In the genomic region with DNA sequence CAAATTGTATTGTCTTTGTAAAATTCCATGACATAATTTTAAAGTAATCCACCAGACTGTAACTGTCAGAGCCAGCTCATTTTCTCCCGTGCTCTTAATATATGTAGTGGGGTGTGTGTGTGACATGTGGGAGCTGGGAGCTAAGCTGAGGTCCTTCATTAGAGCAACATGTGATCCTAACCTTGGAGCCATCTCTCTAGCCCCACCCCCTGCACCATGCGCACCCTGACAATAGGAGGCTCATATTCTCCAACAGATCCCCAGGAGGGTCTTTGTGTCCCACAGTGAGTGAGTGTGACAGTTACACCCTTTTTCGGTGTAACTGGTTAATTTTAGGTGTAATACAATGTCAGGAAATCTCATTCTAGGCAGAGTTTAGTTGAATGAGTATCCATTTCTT, we compare ENCODE assay signal across 19 mouse cellular contexts. TPM values are rescaled to one million over a fixed set of nuclear protein-coding genes. Genes with fewer than 3 reads are reported as not detected.
A peak's percentile ranks its signal among the peaks of the same experiment; 100 is the strongest.
DNase-seq lines count a peak whose midpoint lies in the region; ATAC-seq and TF ChIP-seq lines count a peak whose summit lies in the region.
"Had no signal": no experiment of that assay in that cellular context is flagged by ENCODE, and none has a peak within 500 bp of the region (broad histone marks: within the 10 kb centered on the region; RNA-seq: fewer than 3 reads in every experiment).

No protein-coding gene starts in this region.

- no peak overlapping the region for H3K4me2 ChIP-seq in hindbrain, postnatal 0 days (ENCODE audit: low read depth, low read length)
- no peak overlapping the region for H3K4me2 ChIP-seq in midbrain, embryonic 16.5 days (ENCODE audit: low read length)
- H3K4me2 ChIP-seq in midbrain, embryonic 14.5 days (ENCODE audit: low read length), result no peak overlapping the region
- H3K4me2 ChIP-seq: heart, embryonic 13.5 days had no signal

- no peak overlapping the region for H3K9ac ChIP-seq in hindbrain, postnatal 0 days (replicated peaks; ENCODE audit: low read length)
- H3K9ac ChIP-seq in midbrain, embryonic 16.5 days (ENCODE audit: low read depth, low read length), result no peak overlapping the region
- H3K9ac ChIP-seq in midbrain, embryonic 14.5 days (replicated peaks; ENCODE audit: low read length), result no peak overlapping the region
- H3K9ac ChIP-seq: forebrain, postnatal 0 days; heart, embryonic 13.5 days had no signal

- H3K27ac ChIP-seq in gastrocnemius, adult 2 months, result peak overlapping the region; percentile 24; the same call in 1 of the 2 replicates
- no peak overlapping the region for H3K27ac ChIP-seq in hindbrain, postnatal 0 days
- no peak overlapping the region for H3K27ac ChIP-seq in hindbrain, embryonic 10.5 days
- no peak overlapping the region for H3K27ac ChIP-seq in midbrain, embryonic 16.5 days (ENCODE audit: low read length)
- H3K27ac ChIP-seq in midbrain, embryonic 14.5 days (replicated peaks; ENCODE audit: low read depth, low read length), result no peak overlapping the region
- H3K27ac ChIP-seq: heart, embryonic 13.5 days had no signal

- DNase-seq in gastrocnemius, adult 2 months, result no peak
- DNase-seq in gastrocnemius, postnatal 10 days, result no peak
- DNase-seq in hindbrain, postnatal 0 days (ENCODE audit: low spot score), result no peak
- DNase-seq in hindbrain, embryonic 10.5 days (ENCODE audit: low spot score), result no peak
- no peak for DNase-seq in midbrain, embryonic 14.5 days
- no peak for DNase-seq in adrenal gland, postnatal 25 days
- DNase-seq: adrenal gland, adult 2 months; adrenal gland, postnatal 36 days; cerebellum, adult 2 months; cerebellum, postnatal 10 days; forebrain, postnatal 0 days; gastrocnemius, postnatal 36 days; heart, adult 11 months; heart, postnatal 36 days had no signal

- ATAC-seq in hindbrain, postnatal 0 days, result 0 out of 2 replicates have a peak, but pooled peaks have one; percentile 53
- 0 out of 2 replicates have a peak, but pooled peaks have one; percentile 42 for ATAC-seq in midbrain, embryonic 16.5 days
- ATAC-seq in midbrain, embryonic 14.5 days (ENCODE audit: low FRiP score, low TSS enrichment), result no peak
- ATAC-seq: forebrain, postnatal 0 days; intestine, embryonic 16.5 days; Patski had no signal

- H3K27me3 ChIP-seq in hindbrain, postnatal 0 days (ENCODE audit: insufficient read depth, low read length), result no peaks in the 10 kb centered on the region
- no peaks in the 10 kb centered on the region for H3K27me3 ChIP-seq in hindbrain, embryonic 10.5 days (ENCODE audit: insufficient read depth, poor library complexity, severe bottlenecking)
- H3K27me3 ChIP-seq in midbrain, embryonic 16.5 days (ENCODE audit: control insufficient read depth, insufficient read depth, low read depth, low read length), result no peaks in the 10 kb centered on the region
- H3K27me3 ChIP-seq in midbrain, embryonic 14.5 days (ENCODE audit: control insufficient read depth, insufficient read depth, low read length), result no peaks in the 10 kb centered on the region
- H3K27me3 ChIP-seq: CH12.LX; heart, embryonic 13.5 days; Patski had no signal

- 74% methylated on average over 3 of the region's 3 CpGs for WGBS in hindbrain, postnatal 0 days
- WGBS in hindbrain, embryonic 10.5 days, result 80% methylated on average over 3 of the region's 3 CpGs
- 83% methylated on average over 3 of the region's 3 CpGs for WGBS in midbrain, embryonic 16.5 days
- WGBS in midbrain, embryonic 14.5 days, result 77% methylated on average over 3 of the region's 3 CpGs

- no peaks in the 10 kb centered on the region for H3K36me3 ChIP-seq in hindbrain, postnatal 0 days (ENCODE audit: insufficient read depth, low read length)
- H3K36me3 ChIP-seq in hindbrain, embryonic 10.5 days, result no peaks in the 10 kb centered on the region
- H3K36me3 ChIP-seq in midbrain, embryonic 16.5 days (ENCODE audit: control insufficient read depth, insufficient read depth, low read length), result no peaks in the 10 kb centered on the region
- no peaks in the 10 kb centered on the region for H3K36me3 ChIP-seq in midbrain, embryonic 14.5 days (ENCODE audit: control insufficient read depth, insufficient read depth, low read length)

- no peak for TF ChIP-seq CTCF in gastrocnemius, adult 2 months (IDR thresholded peaks at IDR 0.05)
- TF ChIP-seq CTCF in hindbrain, postnatal 0 days (IDR thresholded peaks at IDR 0.05; ENCODE audit: low read depth), result no peak

- H3K4me1 ChIP-seq in hindbrain, postnatal 0 days (ENCODE audit: insufficient read depth, low read length), result no peaks in the 10 kb centered on the region
- H3K4me1 ChIP-seq in hindbrain, embryonic 10.5 days (replicated peaks), result no peaks in the 10 kb centered on the region
- H3K4me1 ChIP-seq in midbrain, embryonic 16.5 days (ENCODE audit: control insufficient read depth, insufficient read depth, low read length), result no peaks in the 10 kb centered on the region
- no peaks in the 10 kb centered on the region for H3K4me1 ChIP-seq in midbrain, embryonic 14.5 days (ENCODE audit: control insufficient read depth, insufficient read depth, low read length)

- no peaks in the 10 kb centered on the region for H3K9me3 ChIP-seq in hindbrain, postnatal 0 days (ENCODE audit: low read length)
- H3K9me3 ChIP-seq in hindbrain, embryonic 10.5 days, result no peaks in the 10 kb centered on the region
- no peaks in the 10 kb centered on the region for H3K9me3 ChIP-seq in midbrain, embryonic 16.5 days (replicated peaks; ENCODE audit: control insufficient read depth, low read length, poor library complexity, severe bottlenecking)
- no peaks in the 10 kb centered on the region for H3K9me3 ChIP-seq in midbrain, embryonic 14.5 days (ENCODE audit: control insufficient read depth, low read length)
- H3K9me3 ChIP-seq: heart, embryonic 13.5 days had no signal

- no peak overlapping the region for H3K4me3 ChIP-seq in gastrocnemius, adult 2 months
- H3K4me3 ChIP-seq in hindbrain, postnatal 0 days (ENCODE audit: low read length), result no peak overlapping the region
- H3K4me3 ChIP-seq in hindbrain, embryonic 10.5 days, result no peak overlapping the region
- H3K4me3 ChIP-seq in midbrain, embryonic 16.5 days (ENCODE audit: low read depth, low read length), result no peak overlapping the region
- H3K4me3 ChIP-seq in midbrain, embryonic 14.5 days (replicated peaks; ENCODE audit: low read depth, low read length), result no peak overlapping the region
- H3K4me3 ChIP-seq: heart, embryonic 13.5 days had no signal

- intact Hi-C loops in gastrocnemius, adult 2 months (cut with DNase I), result no loop called here

RNA-seq across cellular contexts. Expression of a gene that starts 16.8 kb away (rescaled TPM):
- total RNA-seq in gastrocnemius, adult 2 months (2021), result 10 to 100 TPM; 46.4 to 46.9 TPM
- 10 to 100 TPM; 35.5 to 36.8 TPM for total RNA-seq in gastrocnemius, postnatal 10 days (2021)
- 17.3 and 19.2 TPM in 2 replicates for total RNA-seq in hindbrain, postnatal 0 days (2014; rRNA removed)
- 7.2 and 8.6 TPM in 2 replicates for polyA plus RNA-seq in hindbrain, postnatal 0 days (2015; fragmentation: Nextera tagmentation; extraction: Ambion mirVana)
- 21.2 and 27.1 TPM in 2 replicates for polyA plus RNA-seq in hindbrain, embryonic 10.5 days (2016; fragmentation: Nextera tagmentation; extraction: Ambion mirVana)
- polyA plus RNA-seq in midbrain, embryonic 16.5 days (2015; fragmentation: Nextera tagmentation; extraction: Ambion mirVana), result 8.5 and 8.8 TPM in 2 replicates
- polyA plus RNA-seq in midbrain, embryonic 14.5 days (2014; fragmentation: Nextera tagmentation; extraction: Ambion mirVana), result 9.3 and 11.7 TPM in 2 replicates
- total RNA-seq in adrenal gland, postnatal 25 days (2021), result 10.8 and 11.2 TPM in 2 replicates
